Mouse (Mus musculus) kidney, embryonic 16.5 days (tissue): ENCODE measurements around the gene Scaf1. TPM values are rescaled to one million over a fixed set of nuclear protein-coding genes. Genes with fewer than 3 reads are reported as not detected.

Source experiments
- ATAC-seq: fragments of 200-750 bp; cut with Nextera tagmentation; 2 replicates; pipeline ENCODE4 v1.8.0; 2017; ENCODE audit warnings: moderate TSS enrichment; ENCODE audit not compliant: low FRiP score, low TSS enrichment
- H3K27ac ChIP-seq: fragments of 300-500 bp; sonication (generic); 2 replicates; pipeline ENCODE4 v1.5.1; 2014; ENCODE audit warnings: low read length
- H3K27me3 ChIP-seq: fragments of 300-500 bp; sonication (generic); 2 replicates; pipeline ENCODE4 v1.6.1; 2014; ENCODE audit warnings: low read length, control low read depth, mixed read lengths; ENCODE audit not compliant: insufficient read depth
- H3K36me3 ChIP-seq: fragments of 300-500 bp; sonication (generic); 2 replicates; pipeline ENCODE4 v1.6.1; 2014; ENCODE audit warnings: low read length, control low read depth, mixed read lengths; ENCODE audit not compliant: insufficient read depth
- H3K4me1 ChIP-seq: fragments of 300-500 bp; sonication (generic); 2 replicates; pipeline ENCODE4 v1.6.1; 2014; ENCODE audit warnings: low read length, control low read depth, mixed read lengths; ENCODE audit not compliant: insufficient read depth
- H3K4me2 ChIP-seq: fragments of 300-500 bp; sonication (generic); replicated peaks from 2 replicates; pipeline ENCODE4 v1.6.1; 2014; ENCODE audit warnings: low read depth, low read length
- H3K4me3 ChIP-seq: fragments of 300-500 bp; sonication (generic); 2 replicates; pipeline ENCODE4 v1.5.1; 2014; ENCODE audit warnings: mild to moderate bottlenecking, low read length
- H3K9ac ChIP-seq: fragments of 300-500 bp; sonication (generic); replicated peaks from 2 replicates; pipeline ENCODE4 v1.6.1; 2014; ENCODE audit warnings: low read length
- H3K9me3 ChIP-seq: fragments of 300-500 bp; sonication (generic); 2 replicates; pipeline ENCODE4 v1.6.1; 2016; ENCODE audit warnings: low read length, control low read depth
- WGBS: fragments of 180-500 bp; shearing (Covaris S2); extraction: QIAGEN DNeasy Blood & Tissue Kit; methylation state at CpG from one replicate; pipeline ENCODE4 v1.1.7; 2014; 5-methylcytosine and 5-hydroxymethylcytosine counted together
- polyA plus RNA-seq: library from polyadenylated mRNA; unstranded; fragments of >200 nt; fragmentation: Nextera tagmentation; extraction: Ambion mirVana; gene quantifications from 2 replicates; pipeline ENCODE4 v1.2.1, GENCODE M21; 2015

Gene Scaf1
- polyA plus RNA-seq, 1 experiment from 2014 or later, result 30.6 TPM

DNA sequence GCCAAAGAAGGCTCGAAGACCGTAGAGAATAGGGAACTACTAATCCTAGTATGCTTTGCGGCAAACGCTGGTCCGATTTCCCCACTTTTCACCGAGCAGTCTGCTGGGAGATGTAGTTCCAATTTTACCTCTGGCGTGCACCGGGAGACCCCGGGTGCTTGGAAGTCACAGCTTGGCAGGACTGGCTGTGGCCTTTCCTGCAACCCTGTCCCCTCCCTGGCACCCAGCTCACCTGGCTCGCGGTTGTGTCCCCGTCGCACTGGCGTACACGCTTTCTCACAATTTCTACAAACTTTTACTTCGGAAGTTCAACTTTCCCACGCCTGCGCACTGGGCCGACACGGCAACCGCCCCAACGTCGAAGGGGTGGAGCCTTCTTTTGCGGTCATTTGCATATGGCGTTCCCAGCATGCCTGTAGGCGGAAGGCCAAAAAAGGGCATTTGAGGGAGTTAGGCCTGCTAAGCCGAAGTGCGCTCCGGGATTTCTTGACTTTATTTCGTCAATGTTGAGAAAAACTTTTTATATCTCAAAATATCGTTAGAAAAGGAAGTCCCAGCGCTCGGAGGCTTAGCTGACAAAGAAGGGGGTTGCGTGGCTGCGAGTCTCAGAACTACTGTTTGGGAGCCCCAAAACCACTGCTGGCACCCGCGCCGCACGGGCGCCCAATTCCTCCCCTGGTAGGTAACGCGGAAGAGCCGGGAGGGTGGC lies 18.8 kb downstream of the Scaf1 start, which contains the start of gene Irf3:
Irf3 (plus strand) TSS at position 418 of the 709 bp plus-strand sequence.
- WGBS, result under 1% methylated on average over 43 of the region's 43 CpGs
- Histone ChIP-seq H3K4me3 (peak within 1 kb of the TSS; percentile 89), H3K9me3 (no peaks in the 10 kb centered on the region), H3K27ac (peak within 1 kb of the TSS; percentile 95), H3K4me1 (peaks cover 40% of the 10 kb centered on the region), H3K9ac (peak within 1 kb of the TSS; percentile 92), H3K36me3 (peaks cover 54% of the 10 kb centered on the region), H3K27me3 (no peaks in the 10 kb centered on the region), H3K4me2 (peak within 1 kb of the TSS; percentile 96)
- ATAC-seq, result peak; percentile 91

DNA sequence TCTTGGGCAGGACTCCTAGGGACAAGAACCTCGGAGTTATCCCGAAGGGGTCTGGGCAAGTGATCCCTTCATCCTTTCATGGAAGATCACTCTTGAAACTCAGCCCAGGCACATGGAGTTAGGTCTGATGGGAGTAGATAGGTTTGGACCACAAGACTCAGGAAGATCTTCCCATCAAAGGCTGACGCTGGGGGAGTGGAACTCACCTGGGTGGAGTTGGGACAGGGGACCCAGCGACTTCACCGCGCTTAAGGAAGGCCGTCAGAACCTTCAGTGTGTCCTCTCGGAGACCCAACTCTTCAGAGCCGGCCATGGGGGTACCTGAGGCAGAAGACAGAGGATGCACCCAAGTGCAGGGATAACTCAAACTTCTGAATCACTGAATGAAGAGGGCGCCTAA lies 19.5 kb downstream of the Scaf1 start:
- peaks cover 40% of the 10 kb centered on the region for H3K4me1 ChIP-seq
- peak overlapping the region; percentile 89 for H3K4me3 ChIP-seq
- peak overlapping the region; percentile 96 for H3K4me2 ChIP-seq
- 6% methylated on average over 10 of the region's 10 CpGs for WGBS
- peaks cover 54% of the 10 kb centered on the region for H3K36me3 ChIP-seq
- peak overlapping the region; percentile 92 for H3K9ac ChIP-seq
- H3K27me3 ChIP-seq, result no peaks in the 10 kb centered on the region
- H3K27ac ChIP-seq, result peak overlapping the region; percentile 95; the same call in 1 of the 2 replicates
- no peaks in the 10 kb centered on the region for H3K9me3 ChIP-seq
- no peak for ATAC-seq

DNA sequence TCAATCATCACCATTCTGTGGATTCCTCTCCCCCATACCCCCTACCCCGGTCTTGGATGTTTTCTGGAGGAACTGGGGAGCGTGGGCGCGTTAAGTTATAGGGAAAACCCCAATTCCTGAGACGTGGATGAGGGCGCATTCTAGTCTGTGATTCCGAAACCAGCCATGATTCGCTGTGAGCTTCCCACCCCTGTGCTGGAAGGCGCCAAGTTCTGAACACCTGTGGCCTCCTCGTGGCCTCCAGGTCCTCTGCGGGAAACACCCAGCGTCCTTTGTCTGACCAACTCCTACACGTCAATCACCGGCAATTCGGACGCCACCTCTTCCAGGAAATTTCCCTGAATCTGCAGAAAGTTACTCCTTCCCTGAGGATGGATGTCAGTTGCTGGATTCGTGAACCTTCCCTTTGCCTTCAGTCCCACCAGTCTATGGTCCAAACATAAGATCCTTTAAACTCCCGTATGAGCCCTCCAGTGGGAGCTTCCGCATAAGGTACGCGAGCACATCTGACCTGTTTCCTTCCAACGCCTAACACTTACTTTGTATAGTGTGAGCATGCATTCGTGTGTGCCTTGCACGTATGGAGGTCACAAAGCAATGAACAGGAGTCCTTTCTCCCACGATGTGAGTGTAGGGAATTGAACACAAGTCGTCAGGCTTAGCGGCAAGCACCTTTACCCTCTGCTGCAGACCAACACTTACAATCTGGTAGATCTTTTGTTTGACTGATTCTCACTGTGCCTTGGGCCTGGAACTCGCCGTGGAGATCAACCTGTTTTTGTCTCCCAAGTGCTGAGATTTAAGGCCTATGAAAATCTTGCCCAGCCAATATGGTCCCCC lies 29.1 kb downstream of the Scaf1 start:
- peak overlapping the region; percentile 82 for H3K9ac ChIP-seq
- H3K27ac ChIP-seq, result peak overlapping the region; percentile 94
- no peaks in the 10 kb centered on the region for H3K9me3 ChIP-seq
- H3K36me3 ChIP-seq, result peaks cover 32% of the 10 kb centered on the region
- H3K27me3 ChIP-seq, result no peaks in the 10 kb centered on the region
- peak overlapping the region; percentile 59 for H3K4me2 ChIP-seq
- peaks cover 35% of the 10 kb centered on the region for H3K4me1 ChIP-seq
- 1% methylated on average over 29 of the region's 29 CpGs for WGBS
- peak; percentile 28 for ATAC-seq
- H3K4me3 ChIP-seq, result peak overlapping the region; percentile 60

DNA sequence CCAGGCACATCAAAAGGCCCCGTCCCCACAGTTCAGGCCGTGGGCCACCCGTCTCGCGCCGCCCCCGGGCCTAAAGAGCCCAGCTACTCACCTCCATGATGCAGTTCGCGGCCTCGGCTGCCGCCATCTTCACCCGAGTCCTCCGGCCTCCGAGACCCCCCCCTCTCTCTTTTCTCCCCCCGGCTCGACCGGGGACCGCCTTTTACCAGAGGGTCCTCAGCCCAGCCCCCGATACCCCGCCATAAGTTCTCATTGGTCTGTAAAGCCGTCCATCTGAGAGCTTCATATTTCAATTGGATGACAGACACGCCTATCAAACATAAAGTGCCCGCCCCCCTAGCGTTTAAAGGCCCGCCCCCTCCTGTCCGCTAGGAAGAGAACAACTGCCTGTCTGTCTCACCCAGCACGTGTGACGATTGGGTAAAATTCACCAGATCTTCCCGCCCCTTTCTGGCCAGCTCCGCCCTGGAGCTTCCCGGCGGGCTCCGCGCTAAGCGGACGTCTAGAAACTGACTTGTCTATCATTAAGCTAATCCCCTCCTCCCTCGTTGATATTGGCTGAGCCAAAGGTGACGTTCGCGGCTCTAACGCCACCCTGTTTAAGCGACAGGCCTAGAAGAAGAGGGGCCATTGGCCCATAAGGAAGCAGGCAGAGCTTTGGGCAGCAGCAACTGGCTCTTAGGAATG lies 29.8 kb downstream of the Scaf1 start, which contains the start of gene Prmt1:
Prmt1 (minus strand) TSS at position 377 of the 687 bp plus-strand sequence.
- WGBS, result under 1% methylated on average over 42 of the region's 42 CpGs
- H3K36me3 ChIP-seq, result peaks cover 33% of the 10 kb centered on the region
- no peaks in the 10 kb centered on the region for H3K27me3 ChIP-seq
- H3K9me3 ChIP-seq, result no peaks in the 10 kb centered on the region
- H3K9ac ChIP-seq, result peak within 1 kb of the TSS; percentile 99
- peak within 1 kb of the TSS; percentile 63 for H3K4me2 ChIP-seq
- H3K4me3 ChIP-seq, result peak within 1 kb of the TSS; percentile 98
- H3K4me1 ChIP-seq, result peaks cover 35% of the 10 kb centered on the region
- peak within 1 kb of the TSS; percentile 97 for H3K27ac ChIP-seq
- ATAC-seq, result peak; percentile 97

DNA sequence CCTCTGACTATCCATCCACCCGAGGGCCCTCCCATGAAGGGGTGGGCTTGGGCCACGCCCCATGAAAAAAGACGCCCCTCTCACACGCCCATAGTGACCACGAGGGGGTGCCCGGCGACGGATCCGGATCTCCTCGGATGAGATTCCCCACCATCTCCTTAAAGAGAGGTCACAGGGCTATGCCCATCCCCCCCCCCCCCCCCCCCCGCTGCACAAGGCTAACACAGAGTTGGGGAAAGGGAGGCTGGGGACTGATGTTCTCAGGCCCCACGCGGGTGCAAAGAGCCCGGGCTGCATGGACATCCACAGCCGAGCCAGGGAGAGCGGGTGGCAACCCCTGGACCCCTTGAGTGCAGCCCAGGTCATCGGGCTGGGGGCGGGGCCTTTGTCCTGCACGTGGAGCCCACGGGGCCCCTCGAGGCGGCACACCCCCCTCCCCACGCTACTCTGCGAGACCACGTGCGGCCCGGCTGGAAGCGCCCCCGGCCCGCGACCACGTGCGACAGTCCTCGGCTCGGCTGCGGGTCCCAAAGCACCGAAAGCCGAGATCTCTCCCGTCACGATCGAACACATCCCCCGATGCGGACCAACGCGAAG lies 30.5 kb downstream of the Scaf1 start:
- Histone ChIP-seq H3K27me3 (no peaks in the 10 kb centered on the region), H3K4me3 (peak overlapping the region; percentile 98), H3K4me2 (peak overlapping the region; percentile 63), H3K4me1 (peaks cover 35% of the 10 kb centered on the region), H3K27ac (peak overlapping the region; percentile 97), H3K9ac (peak overlapping the region; percentile 99), H3K9me3 (no peaks in the 10 kb centered on the region), H3K36me3 (peaks cover 33% of the 10 kb centered on the region)
- ATAC-seq, result peak; percentile 4
- WGBS, result under 1% methylated on average over 40 of the region's 45 CpGs

DNA sequence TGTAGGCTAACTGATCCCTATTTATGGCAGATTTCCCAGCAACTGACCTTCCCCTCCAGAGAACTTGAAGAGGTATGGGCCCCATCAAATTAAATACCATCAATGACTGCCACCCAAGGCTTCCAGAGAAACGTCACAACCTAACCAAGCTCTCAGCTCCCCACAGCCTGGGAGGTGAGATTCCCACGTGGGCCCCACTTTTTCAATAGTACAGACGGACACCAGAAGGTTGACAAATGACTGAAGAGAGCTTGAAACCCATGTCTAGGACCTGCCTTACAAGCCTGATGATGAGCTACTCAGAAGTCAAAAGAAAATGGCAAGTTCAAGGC lies 31.4 kb downstream of the Scaf1 start:
- H3K9me3 ChIP-seq, result no peaks in the 10 kb centered on the region
- ATAC-seq, result no peak
- peak overlapping the region; percentile 63 for H3K4me2 ChIP-seq
- peaks cover 35% of the 10 kb centered on the region for H3K36me3 ChIP-seq
- H3K27me3 ChIP-seq, result no peaks in the 10 kb centered on the region
- H3K4me1 ChIP-seq, result peaks cover 35% of the 10 kb centered on the region
- peak overlapping the region; percentile 97; the same call in 1 of the 2 replicates for H3K27ac ChIP-seq
- 28% methylated on average over 3 of the region's 3 CpGs for WGBS
- H3K4me3 ChIP-seq, result peak overlapping the region; percentile 98
- H3K9ac ChIP-seq, result peak overlapping the region; percentile 99

DNA sequence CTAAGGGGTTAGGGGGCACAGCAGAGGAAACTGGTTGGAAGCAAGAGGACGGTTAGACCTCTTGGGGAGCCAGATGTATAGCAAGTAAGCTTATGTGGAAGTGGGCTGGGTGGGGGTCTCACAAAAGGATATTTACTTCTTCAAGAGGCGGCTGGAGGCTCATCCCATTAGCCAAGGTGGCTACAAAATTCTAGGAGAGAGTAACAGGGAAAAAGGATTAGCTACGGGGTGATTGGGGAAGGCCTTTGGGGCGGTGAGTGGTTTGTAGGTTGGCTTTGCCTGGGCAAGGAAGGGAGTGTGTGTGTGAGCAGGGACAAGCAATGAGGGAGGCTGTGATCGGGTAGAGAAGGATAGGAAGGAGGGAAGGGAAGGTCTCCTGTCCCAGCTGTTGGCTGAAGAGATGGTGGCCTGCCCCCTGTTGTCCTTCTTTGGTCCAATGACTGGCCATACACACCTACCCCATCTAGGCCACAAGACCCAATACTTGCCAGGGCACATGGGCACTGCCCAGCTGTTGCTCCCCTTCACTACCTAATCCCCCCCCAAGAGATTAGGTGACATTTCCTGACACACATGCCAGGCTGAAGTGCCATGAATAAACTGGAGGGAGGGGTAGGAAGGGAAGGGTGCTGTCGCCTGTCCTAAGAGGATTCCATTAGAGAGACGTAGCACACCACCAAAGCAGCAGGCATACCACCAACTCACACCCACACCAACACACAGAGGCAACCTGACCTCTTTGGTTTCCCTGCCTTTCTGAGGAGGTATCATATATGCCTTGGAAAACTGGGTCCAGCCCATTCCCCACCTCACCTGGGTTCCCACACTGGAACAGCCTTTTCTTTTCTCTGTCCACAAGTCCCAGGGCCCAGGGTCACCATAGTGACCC lies 32.0 kb downstream of the Scaf1 start:
- Histone ChIP-seq H3K4me3 (peak overlapping the region; percentile 98), H3K36me3 (peaks cover 38% of the 10 kb centered on the region), H3K9ac (peak overlapping the region; percentile 99; the same call in 1 of the 2 replicates), H3K9me3 (no peaks in the 10 kb centered on the region), H3K27ac (peak overlapping the region; percentile 97; the same call in 1 of the 2 replicates), H3K4me1 (peaks cover 35% of the 10 kb centered on the region), H3K4me2 (peak overlapping the region; percentile 63), H3K27me3 (no peaks in the 10 kb centered on the region)
- 64% methylated on average over 7 of the region's 7 CpGs for WGBS
- ATAC-seq, result no peak

DNA sequence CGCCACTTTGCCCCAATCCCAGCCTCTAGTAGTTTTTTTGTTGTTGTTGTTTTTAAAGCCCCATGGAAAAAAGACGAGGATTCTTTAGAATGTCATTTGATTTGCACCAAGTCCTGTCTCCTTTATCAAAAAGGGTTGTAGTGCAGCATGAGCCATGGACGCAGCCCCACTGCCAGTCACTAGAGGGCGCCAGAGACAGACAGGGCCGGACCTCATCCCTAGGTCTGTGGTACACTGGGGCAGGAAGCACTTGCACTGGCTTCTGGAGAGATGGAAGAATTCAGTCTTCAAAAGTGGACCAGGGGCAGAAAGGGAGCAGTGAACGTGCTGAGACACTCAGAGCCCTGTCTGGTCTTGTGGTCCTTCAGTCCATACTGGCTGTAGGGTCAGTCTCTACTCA lies 33.1 kb downstream of the Scaf1 start:
- no peaks in the 10 kb centered on the region for H3K9me3 ChIP-seq
- WGBS, result 34% methylated on average over 6 of the region's 6 CpGs
- H3K4me2 ChIP-seq, result 0 out of 2 replicates have a peak overlapping the region, but pooled peaks have one; percentile 4
- no peak overlapping the region; the same call in 1 of the 2 replicates for H3K4me3 ChIP-seq
- peaks cover 29% of the 10 kb centered on the region for H3K4me1 ChIP-seq
- H3K36me3 ChIP-seq, result peaks cover 48% of the 10 kb centered on the region
- no peak for ATAC-seq
- no peak overlapping the region for H3K27ac ChIP-seq
- no peak overlapping the region for H3K9ac ChIP-seq
- no peaks in the 10 kb centered on the region for H3K27me3 ChIP-seq
